Mouse (Mus musculus) brown adipose tissue, adult 24 weeks (tissue): ENCODE measurements around the gene Htra1. TPM values are rescaled to one million over a fixed set of nuclear protein-coding genes. Genes with fewer than 3 reads are reported as not detected.
A peak's percentile ranks its signal among the peaks of the same experiment; 100 is the strongest.

Experiments used
- H3K27ac ChIP-seq: fragments of 200-500 bp; replicated peaks from 2 replicates; pipeline ENCODE4 v1.5.1; 2012; ENCODE audit warnings: low read depth, mild to moderate bottlenecking, low read length
- H3K4me1 ChIP-seq: fragments of 200-500 bp; 2 replicates; pipeline ENCODE4 v1.6.1; 2012; ENCODE audit warnings: low read length, mixed read lengths; ENCODE audit not compliant: control insufficient read depth, insufficient read depth, insufficient read length
- H3K4me3 ChIP-seq: fragments of 200-500 bp; 2 replicates; pipeline ENCODE4 v1.5.1; 2012; ENCODE audit warnings: low read depth, mild to moderate bottlenecking, low read length, moderate library complexity; ENCODE audit not compliant: insufficient read depth
- polyA plus RNA-seq: library from polyadenylated mRNA; stranded (reverse); fragments of >200 nt; gene quantifications from 2 replicates; pipeline ENCODE4 v1.2.4, GENCODE M21; 2012; ENCODE audit not compliant: missing spikeins, insufficient read depth, insufficient read length

Gene Htra1
- polyA plus RNA-seq, 1 experiment: 47.3 TPM

DNA sequence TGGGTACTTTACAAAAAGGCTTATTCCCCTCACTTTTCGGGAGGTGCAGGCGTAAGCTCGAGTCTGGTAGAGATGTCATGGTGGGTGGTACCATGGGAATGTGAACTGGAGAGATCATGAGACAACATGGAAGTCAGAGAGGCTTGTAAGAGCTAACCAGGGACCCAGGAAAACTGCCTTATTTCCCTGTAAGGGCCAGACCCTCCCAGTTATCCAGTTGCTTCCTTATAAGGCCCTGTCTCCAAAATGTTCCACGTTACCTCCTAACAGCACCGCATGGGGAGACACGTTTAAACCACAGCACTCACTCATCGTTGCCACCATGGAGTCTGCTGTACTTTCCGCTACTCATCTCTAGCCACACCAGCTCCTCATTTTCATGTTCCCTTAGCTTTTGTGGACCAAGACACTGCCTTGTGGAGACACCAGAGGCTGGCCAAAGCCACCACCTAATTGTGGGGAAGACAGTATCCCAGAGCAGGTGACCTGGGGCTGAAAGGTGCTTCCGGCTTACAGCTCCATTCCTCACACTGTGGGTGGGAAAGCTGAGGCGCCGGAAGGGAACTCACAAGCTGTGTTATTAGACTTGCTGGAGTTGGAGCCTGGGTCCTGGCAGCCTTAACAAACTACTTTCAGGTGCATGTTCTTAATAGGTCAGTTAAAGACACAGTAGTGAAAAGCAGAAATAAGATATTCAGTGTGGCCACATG, 9.0 kb downstream of the Htra1 start:
- H3K27ac ChIP-seq: no peak overlapping the region
- H3K4me1 ChIP-seq: peaks cover 4% of the 10 kb centered on the region
- no peak overlapping the region for H3K4me3 ChIP-seq

DNA sequence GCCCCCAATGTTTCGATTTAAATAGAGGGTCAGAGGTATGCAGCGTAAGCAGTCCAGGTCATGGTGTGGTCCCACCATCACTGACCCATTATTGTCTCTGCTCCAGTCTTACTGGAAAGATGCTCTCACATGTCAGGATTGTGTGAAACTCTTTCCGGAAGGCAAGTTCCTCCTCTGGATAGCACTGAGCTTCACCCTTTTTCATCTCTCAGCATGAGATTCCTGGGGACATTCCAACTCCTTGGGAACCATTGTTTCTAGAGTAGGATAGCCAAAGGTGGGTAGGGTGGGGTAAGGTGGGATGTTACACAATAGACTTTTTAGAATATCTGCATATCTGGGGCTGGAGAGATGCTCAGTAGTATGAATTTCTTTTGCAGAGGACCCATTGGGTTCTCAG, 9.8 kb downstream of the Htra1 start:
- no peak overlapping the region for H3K4me3 ChIP-seq
- H3K4me1 ChIP-seq: peaks cover 4% of the 10 kb centered on the region
- no peak overlapping the region for H3K27ac ChIP-seq

GRCm38 (mm10) chr7:130946303-130946702, 10.4 kb downstream of the Htra1 start:
- H3K4me1 ChIP-seq: peaks cover 7% of the 10 kb centered on the region
- H3K27ac ChIP-seq: no peak overlapping the region
- no peak overlapping the region for H3K4me3 ChIP-seq

GRCm38 (mm10) chr7:130948563-130949208, 12.8 kb downstream of the Htra1 start:
- peaks cover 7% of the 10 kb centered on the region for H3K4me1 ChIP-seq
- H3K4me3 ChIP-seq: no peak overlapping the region
- H3K27ac ChIP-seq: no peak overlapping the region

GRCm38 (mm10) chr7:130949331-130949751, 13.4 kb downstream of the Htra1 start:
- no peak overlapping the region for H3K27ac ChIP-seq
- H3K4me3 ChIP-seq: no peak overlapping the region
- peaks cover 7% of the 10 kb centered on the region for H3K4me1 ChIP-seq

DNA sequence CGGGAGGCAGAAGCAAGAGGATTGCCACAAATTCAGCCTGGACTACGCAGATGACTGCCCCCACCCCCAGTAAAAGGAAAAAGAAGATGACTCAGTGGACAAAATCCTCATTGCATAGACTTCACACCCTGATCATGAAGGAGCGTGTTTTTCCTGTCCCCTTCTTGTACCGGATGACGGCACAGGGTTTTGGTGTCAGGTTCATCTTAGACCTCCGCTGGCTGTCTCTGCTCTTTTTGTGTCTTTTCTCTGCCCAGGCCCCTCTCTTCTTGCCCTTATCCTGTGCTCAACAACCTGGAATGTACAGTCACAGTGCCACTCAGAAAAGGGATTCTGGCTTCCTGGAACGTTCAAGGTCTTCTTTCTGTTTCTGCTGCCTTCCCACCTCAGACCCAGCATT, 14.6 kb downstream of the Htra1 start:
- Histone ChIP-seq H3K27ac (no peak overlapping the region), H3K4me3 (no peak overlapping the region), H3K4me1 (peaks cover 7% of the 10 kb centered on the region)

DNA sequence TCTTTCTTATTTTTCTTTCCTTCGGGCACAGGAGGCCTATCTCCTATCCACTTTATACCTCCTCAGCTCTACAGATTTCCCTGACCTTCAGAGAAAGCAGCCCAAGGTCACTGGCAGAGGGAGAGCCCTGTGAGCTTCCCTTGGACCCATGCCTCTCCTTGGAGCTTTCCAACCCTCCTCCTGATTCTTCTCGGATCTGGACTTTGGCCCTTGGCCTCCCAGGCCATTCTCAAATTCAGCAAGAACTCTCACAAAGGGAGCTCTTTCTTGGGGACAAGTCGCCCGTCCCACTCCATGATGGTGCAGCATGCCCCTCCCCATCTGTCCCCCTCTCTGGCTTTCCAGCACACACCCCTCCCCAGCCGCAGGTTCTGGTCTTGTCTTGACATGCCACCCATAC, 15.1 kb downstream of the Htra1 start:
- Histone ChIP-seq H3K4me3 (no peak overlapping the region), H3K27ac (no peak overlapping the region), H3K4me1 (peaks cover 7% of the 10 kb centered on the region)

DNA sequence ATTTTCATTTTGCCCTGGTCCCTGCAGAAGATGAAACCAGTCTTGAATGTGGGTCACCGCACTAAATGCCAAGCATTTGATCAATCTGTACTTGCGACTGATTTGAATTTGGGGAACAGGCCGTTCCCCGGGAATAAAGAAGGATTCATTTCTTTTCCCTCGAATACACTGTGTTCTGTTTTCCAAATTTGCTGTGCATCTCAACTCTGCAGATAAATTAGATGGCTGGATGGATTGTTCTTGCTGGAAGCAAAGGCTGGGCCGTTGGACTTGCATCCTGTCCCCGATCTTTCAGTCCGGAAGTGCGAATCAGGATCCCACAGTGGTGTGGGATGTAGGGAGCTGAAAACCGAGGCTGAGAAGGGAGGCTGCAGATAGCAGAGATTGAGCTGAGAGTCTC, 17.5 kb downstream of the Htra1 start:
- H3K4me3 ChIP-seq: no peak overlapping the region
- H3K27ac ChIP-seq: no peak overlapping the region
- H3K4me1 ChIP-seq: peaks cover 7% of the 10 kb centered on the region

DNA sequence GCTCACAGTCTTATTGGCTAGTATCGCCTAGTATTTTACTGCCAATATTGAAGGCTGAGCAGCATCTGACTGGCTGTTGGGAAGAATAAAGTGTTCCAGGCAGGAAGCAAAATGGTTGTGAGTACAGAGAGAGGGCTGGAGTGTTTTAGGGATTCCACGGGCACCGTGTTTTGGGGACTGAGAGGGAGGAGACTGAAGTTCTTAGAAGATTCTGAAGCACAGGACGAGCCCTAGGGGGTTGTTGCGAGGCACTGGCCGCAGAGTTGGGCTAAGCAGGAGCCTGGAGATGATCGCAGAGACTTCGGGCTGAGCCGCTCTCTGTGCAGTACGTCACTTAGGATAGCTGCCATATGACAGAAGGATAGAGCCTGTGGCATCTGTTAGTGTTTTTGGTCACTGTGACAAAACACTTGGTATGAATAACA, 18.3 kb downstream of the Htra1 start:
- H3K4me3 ChIP-seq: no peak overlapping the region
- no peak overlapping the region for H3K27ac ChIP-seq
- peaks cover 6% of the 10 kb centered on the region for H3K4me1 ChIP-seq

DNA sequence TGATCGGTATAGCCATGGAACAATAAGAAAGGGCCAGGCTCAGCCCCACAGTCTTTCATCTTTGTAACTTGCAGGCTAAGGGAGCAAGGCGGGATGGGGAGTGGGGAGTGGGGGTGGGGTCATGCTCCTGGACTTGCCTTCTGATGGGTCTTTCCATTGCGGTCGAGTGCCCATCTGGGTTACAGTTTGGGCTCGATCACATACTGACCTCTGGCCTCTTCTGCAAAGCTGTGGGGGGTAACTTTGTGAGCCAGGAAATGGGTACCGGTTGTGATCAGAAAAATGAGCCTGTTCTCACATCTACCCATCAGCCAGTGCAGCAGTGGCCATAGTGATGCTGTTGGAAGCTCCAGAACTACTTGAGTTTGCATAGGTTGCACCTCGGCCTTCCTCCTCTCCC, 22.6 kb downstream of the Htra1 start:
- Histone ChIP-seq H3K4me3 (no peak overlapping the region), H3K4me1 (peaks cover 4% of the 10 kb centered on the region; the same call in 1 of the 2 replicates), H3K27ac (no peak overlapping the region)

GRCm38 (mm10) chr7:130959868-130960267, 24.0 kb downstream of the Htra1 start:
- Histone ChIP-seq H3K27ac (no peak overlapping the region), H3K4me1 (peaks cover 4% of the 10 kb centered on the region; the same call in 1 of the 2 replicates), H3K4me3 (no peak overlapping the region)

GRCm38 (mm10) chr7:130961429-130961828, 25.5 kb downstream of the Htra1 start:
- Histone ChIP-seq H3K4me3 (no peak overlapping the region), H3K27ac (no peak overlapping the region), H3K4me1 (peaks cover 8% of the 10 kb centered on the region)

GRCm38 (mm10) chr7:130964686-130965085, 28.8 kb downstream of the Htra1 start:
- H3K4me3 ChIP-seq: no peak overlapping the region
- no peak overlapping the region for H3K27ac ChIP-seq
- peaks cover 11% of the 10 kb centered on the region for H3K4me1 ChIP-seq

GRCm38 (mm10) chr7:130965396-130965795, 29.5 kb downstream of the Htra1 start:
- Histone ChIP-seq H3K27ac (peak overlapping the region; percentile 25; the same call in 1 of the 2 replicates), H3K4me1 (peaks cover 11% of the 10 kb centered on the region), H3K4me3 (no peak overlapping the region)

DNA sequence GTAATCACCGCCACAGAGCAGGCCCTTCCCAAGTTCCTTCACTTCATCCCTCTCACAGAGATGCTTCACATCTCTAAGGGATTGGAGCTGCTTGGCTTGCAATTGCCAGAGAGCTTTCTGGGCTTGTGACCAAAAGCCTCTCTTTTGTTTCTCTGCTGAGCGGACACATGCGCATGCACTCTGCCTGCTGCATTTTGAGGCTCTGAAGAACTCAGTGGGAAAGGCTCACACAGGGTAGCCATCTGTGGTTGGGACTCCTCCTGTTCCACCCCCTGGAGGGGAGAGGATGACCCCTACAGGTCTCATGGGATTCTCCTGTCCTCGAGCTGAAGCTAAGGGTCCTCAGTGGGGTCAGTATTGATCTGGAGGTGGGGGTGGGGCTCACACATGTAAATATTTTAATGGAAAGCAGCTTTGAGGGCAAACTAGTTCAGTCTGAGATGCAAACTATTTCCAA, 30.0 kb downstream of the Htra1 start:
- Histone ChIP-seq H3K4me3 (no peak overlapping the region), H3K27ac (peak overlapping the region; percentile 60; the same call in 1 of the 2 replicates), H3K4me1 (peaks cover 11% of the 10 kb centered on the region)

GRCm38 (mm10) chr7:130966451-130966850, 30.5 kb downstream of the Htra1 start:
- no peak overlapping the region for H3K4me3 ChIP-seq
- peak overlapping the region; percentile 60 for H3K27ac ChIP-seq
- H3K4me1 ChIP-seq: peaks cover 11% of the 10 kb centered on the region
